In genomic region chr2:121866071-121866601, GRCm38 (mm10) we compare ENCODE assay signal across 8 mouse cellular contexts. TPM values are rescaled to one million over a fixed set of nuclear protein-coding genes. Genes with fewer than 3 reads are reported as not detected.
DNase-seq lines count a peak whose midpoint lies in the region; ATAC-seq and TF ChIP-seq lines count a peak whose summit lies in the region.

No protein-coding gene starts in this region.

- no peak for TF ChIP-seq POLR2A in spleen, adult 2 months (IDR thresholded peaks at IDR 0.05; ENCODE audit: low read depth, low read length)
- no peak for TF ChIP-seq POLR2A in cortical plate, adult 2 months (IDR thresholded peaks at IDR 0.05; ENCODE audit: extremely low read depth, insufficient read depth, low read length)

- peaks cover 3% of the 10 kb centered on the region; the same call in 1 of the 2 replicates for H3K4me1 ChIP-seq in spleen, adult 2 months (ENCODE audit: control insufficient read depth, insufficient read depth, insufficient read length)
- H3K4me1 ChIP-seq in cortical plate, adult 2 months (ENCODE audit: control insufficient read depth, insufficient read depth, low read length) = peaks cover 2% of the 10 kb centered on the region; the same call in 1 of the 2 replicates
- 0 out of 2 replicates have a peak, but pooled peaks cover 6% of the 10 kb centered on the region for H3K4me1 ChIP-seq in heart, postnatal 0 days (ENCODE audit: control insufficient read depth, insufficient read depth)

- peak overlapping the region; percentile 88 for H3K4me2 ChIP-seq in heart, postnatal 0 days (ENCODE audit: low read depth, low read length)

- no peak for TF ChIP-seq CTCF in spleen, adult 2 months (IDR thresholded peaks at IDR 0.05; ENCODE audit: extremely low read depth, insufficient read depth, insufficient read length, insufficient replicate concordance)
- no peak for TF ChIP-seq CTCF in cortical plate, adult 2 months (IDR thresholded peaks at IDR 0.05; ENCODE audit: extremely low read depth, insufficient read depth, low read length)
- TF ChIP-seq CTCF in heart, postnatal 0 days (IDR thresholded peaks at IDR 0.05; ENCODE audit: low read depth) = no peak

- H3K9ac ChIP-seq in heart, postnatal 0 days (replicated peaks; ENCODE audit: low read depth, low read length) = peak overlapping the region; percentile 80

- peak overlapping the region; percentile 67 for H3K4me3 ChIP-seq in spleen, adult 2 months (ENCODE audit: extremely low read depth, insufficient read depth, insufficient read length)
- H3K4me3 ChIP-seq in cortical plate, adult 2 months (ENCODE audit: insufficient read depth, low read length) = peak overlapping the region; percentile 89
- peak overlapping the region; percentile 86 for H3K4me3 ChIP-seq in heart, postnatal 0 days (ENCODE audit: low read depth, low read length)

- no peak for TF ChIP-seq EP300 in heart, postnatal 0 days (IDR thresholded peaks at IDR 0.05; ENCODE audit: low read depth)

- no peaks in the 10 kb centered on the region for H3K9me3 ChIP-seq in heart, postnatal 0 days (replicated peaks; ENCODE audit: control insufficient read depth, low read length)

- ATAC-seq in heart, postnatal 0 days (ENCODE audit: insufficient read depth, low read depth) = no peak

- no peak overlapping the region for H3K27ac ChIP-seq in spleen, adult 2 months (ENCODE audit: insufficient read depth, low read length)
- H3K27ac ChIP-seq in cortical plate, adult 2 months (ENCODE audit: insufficient read depth, low read length) = peak overlapping the region; percentile 85
- peak overlapping the region; percentile 77; the same call in 1 of the 2 replicates for H3K27ac ChIP-seq in heart, postnatal 0 days (ENCODE audit: low read depth)

- H3K27me3 ChIP-seq in spleen, adult 2 months (ENCODE audit: control insufficient read depth, insufficient read depth, low read length) = 0 out of 2 replicates have a peak, but pooled peaks cover 2% of the 10 kb centered on the region
- H3K27me3 ChIP-seq in heart, postnatal 0 days (ENCODE audit: control insufficient read depth, insufficient read depth, low read length) = 0 out of 2 replicates have a peak, but pooled peaks cover 4% of the 10 kb centered on the region

- H3K36me3 ChIP-seq in spleen, adult 2 months (ENCODE audit: control insufficient read depth, insufficient read depth, low read length) = no peaks in the 10 kb centered on the region
- no peaks in the 10 kb centered on the region for H3K36me3 ChIP-seq in heart, postnatal 0 days (replicated peaks; ENCODE audit: control insufficient read depth, insufficient read depth, low read length)

- WGBS in spleen, adult 2 months = 2% methylated on average over 18 of the region's 18 CpGs
- WGBS in heart, postnatal 0 days = 1% methylated on average over 18 of the region's 18 CpGs

- peak in 1 of 2 experiments; percentile 9 for DNase-seq in spleen, adult 2 months (ENCODE audit: low read depth in 1 of 2, low spot score in 2 of 2)
- DNase-seq in spleen, postnatal 4 days (ENCODE audit: low spot score in 2 of 2) = no peak
- DNase-seq in heart, postnatal 0 days (ENCODE audit: low spot score) = peak; percentile 25
- DNase-seq in layer of hippocampus, adult 9-10 months (ENCODE audit: low spot score) = peak; percentile 44
- peak; percentile 24 for DNase-seq in lung, postnatal 10 days
- DNase-seq in right cerebral cortex, postnatal 10 days (ENCODE audit: low spot score in 2 of 2) = peak; percentile 56 to 68
- DNase-seq in gastrocnemius, postnatal 25 days = no peak

RNA-seq across cellular contexts. Expression of gene Casc4, which starts 0.6 kb away (rescaled TPM):
- 1.6 and 3.8 TPM in 2 replicates for polyA plus RNA-seq in spleen, adult 2 months (2012; rRNA removed)
- 36.9 and 37.9 TPM in 2 replicates for polyA plus RNA-seq in cortical plate, adult 2 months (2012; rRNA removed)
- 18.7 and 21.9 TPM in 2 replicates for total RNA-seq in heart, postnatal 0 days (2014; rRNA removed; ENCODE audit: low replicate concordance)
- polyA plus RNA-seq in heart, postnatal 0 days (2015; fragmentation: Nextera tagmentation; extraction: Ambion mirVana) = 8.7 and 8.9 TPM in 2 replicates
- total RNA-seq in gastrocnemius, postnatal 25 days (2021) = 10 to 100 TPM in 1 of 2 experiments, 1 to 10 TPM in 1; 8.8 to 10.2 TPM

RNA-seq across cellular contexts. Expression of gene Frmd5, which starts 59.2 kb away (rescaled TPM):
- 1.5 and 2.6 TPM in 2 replicates for polyA plus RNA-seq in spleen, adult 2 months (2012; rRNA removed)
- 47.8 and 54.0 TPM in 2 replicates for polyA plus RNA-seq in cortical plate, adult 2 months (2012; rRNA removed)
- 133 and 231 TPM in 2 replicates for total RNA-seq in heart, postnatal 0 days (2014; rRNA removed; ENCODE audit: low replicate concordance)
- 65.9 and 125 TPM in 2 replicates for polyA plus RNA-seq in heart, postnatal 0 days (2015; fragmentation: Nextera tagmentation; extraction: Ambion mirVana)
- total RNA-seq in gastrocnemius, postnatal 25 days (2021) = under 1 TPM; 0.16 to 0.26 TPM

Comparison
In these comparisons a context has a peak if more than half of its experiments do, and no peak if none do; other contexts are left out.
1. DNase-seq: peak in heart, postnatal 0 days (single experiment), layer of hippocampus, adult 9-10 months (single experiment), lung, postnatal 10 days (single experiment) and right cerebral cortex, postnatal 10 days (2 of 2); none in spleen, postnatal 4 days (0 of 2) and gastrocnemius, postnatal 25 days (single experiment).
2. RNA of gene Frmd5, which starts 59.2 kb away (polyA plus RNA-seq): 65.9 to 125 TPM in heart, postnatal 0 days and 47.8 to 54.0 TPM in cortical plate, adult 2 months; 1.5 to 2.6 TPM in spleen, adult 2 months; every median in the first group is over 10 times any median in the second.
3. Peak in every context shown above with its lines, with median percentiles within 50 percentile points of each other: H3K4me3 ChIP-seq.